Mouse (Mus musculus) embryo, embryonic 11.5 days (tissue): ENCODE measurements around the gene Procr.
A peak's percentile ranks its signal among the peaks of the same experiment; 100 is the strongest.
"Not testable (repeated sequence)": the region's sequence is repeated elsewhere in the genome, so short reads cannot be mapped to it uniquely, and the experiment has no call there.

Source experiments
- DNase-seq: peaks from one replicate; pipeline ENCODE4 v3.0.0-alpha.2; 2012; ENCODE audit warnings: low read depth, low spot score

Procr gene

GRCm38 (mm10) chr2:155751014-155751786 lies at the start of gene Procr:
Gene Procr, plus strand, starts transcription at chr2:155751117.
- no peak for DNase-seq

- no peak for DNase-seq
Observed at GRCm38 (mm10) chr2:155701399-155701919, 49.5 kb upstream of the Procr start.

- DNase-seq = no peak
Observed at GRCm38 (mm10) chr2:155703630-155704029, 47.3 kb upstream of the Procr start.

GRCm38 (mm10) chr2:155707251-155707650 lies 43.7 kb upstream of the Procr start:
- DNase-seq = no peak

GRCm38 (mm10) chr2:155710557-155710956 lies 40.4 kb upstream of the Procr start:
- DNase-seq = no peak

GRCm38 (mm10) chr2:155717082-155717990 lies 33.6 kb upstream of the Procr start:
- DNase-seq = no peak

- DNase-seq = no peak
Observed at GRCm38 (mm10) chr2:155720585-155720984, 30.3 kb upstream of the Procr start.

- DNase-seq = no peak
Observed at GRCm38 (mm10) chr2:155724036-155724435, 26.9 kb upstream of the Procr start.

GRCm38 (mm10) chr2:155724526-155724925 lies 26.4 kb upstream of the Procr start:
- no peak for DNase-seq

- DNase-seq = no peak
Observed at GRCm38 (mm10) chr2:155726302-155726701, 24.6 kb upstream of the Procr start.

GRCm38 (mm10) chr2:155727764-155728395 lies 23.0 kb upstream of the Procr start:
- DNase-seq = no peak

- no peak for DNase-seq
Observed at GRCm38 (mm10) chr2:155728742-155729141, 22.2 kb upstream of the Procr start.

- peak; percentile 79 for DNase-seq
Observed at GRCm38 (mm10) chr2:155729158-155729645, 21.7 kb upstream of the Procr start, which contains the start of gene Edem2. Gene Edem2, minus strand, starts transcription at chr2:155729475.

GRCm38 (mm10) chr2:155735080-155735479 lies 15.8 kb upstream of the Procr start:
- DNase-seq = no peak

- not testable (repeated sequence) for DNase-seq
Observed at GRCm38 (mm10) chr2:155735766-155736165, 15.2 kb upstream of the Procr start, which contains the start of gene Gm17581. Gene Gm17581, minus strand, starts transcription at chr2:155735866.

GRCm38 (mm10) chr2:155736936-155737335 lies 14.0 kb upstream of the Procr start:
- DNase-seq = no peak

- no peak for DNase-seq
Observed at GRCm38 (mm10) chr2:155737803-155738202, 13.1 kb upstream of the Procr start.

GRCm38 (mm10) chr2:155742211-155742610 lies 8.7 kb upstream of the Procr start:
- no peak for DNase-seq

GRCm38 (mm10) chr2:155742931-155743337 lies 8.0 kb upstream of the Procr start:
- DNase-seq = no peak

- DNase-seq = no peak
Observed at GRCm38 (mm10) chr2:155743351-155743750, 7.6 kb upstream of the Procr start.

GRCm38 (mm10) chr2:155745487-155745886 lies 5.4 kb upstream of the Procr start:
- no peak for DNase-seq
